Mouse (Mus musculus) megakaryocyte, embryonic 14.5 days (primary cell): ENCODE measurements around the gene Borcs6.

Source experiments
- FLI1 ChIP-seq: IDR thresholded peaks from 2 replicates; pipeline ENCODE4 v1.6.1; 2012; ENCODE audit warnings: low read length, inconsistent platforms, mixed read lengths
- GATA1 ChIP-seq: IDR thresholded peaks from 3 replicates; pipeline ENCODE4 v1.6.1; 2012; ENCODE audit warnings: mixed read lengths, low read length, inconsistent platforms, borderline replicate concordance

- TF ChIP-seq GATA1: no peak
- no peak for TF ChIP-seq FLI1
These were observed 45.0 kb downstream of the Borcs6 start for GRCm38 (mm10) chr11:69104487-69104886.
